Mouse (Mus musculus): ENCODE results near the gene Il17rc.
A peak's percentile ranks its signal among the peaks of the same experiment; 100 is the strongest.

Gene Il17rc

DNA sequence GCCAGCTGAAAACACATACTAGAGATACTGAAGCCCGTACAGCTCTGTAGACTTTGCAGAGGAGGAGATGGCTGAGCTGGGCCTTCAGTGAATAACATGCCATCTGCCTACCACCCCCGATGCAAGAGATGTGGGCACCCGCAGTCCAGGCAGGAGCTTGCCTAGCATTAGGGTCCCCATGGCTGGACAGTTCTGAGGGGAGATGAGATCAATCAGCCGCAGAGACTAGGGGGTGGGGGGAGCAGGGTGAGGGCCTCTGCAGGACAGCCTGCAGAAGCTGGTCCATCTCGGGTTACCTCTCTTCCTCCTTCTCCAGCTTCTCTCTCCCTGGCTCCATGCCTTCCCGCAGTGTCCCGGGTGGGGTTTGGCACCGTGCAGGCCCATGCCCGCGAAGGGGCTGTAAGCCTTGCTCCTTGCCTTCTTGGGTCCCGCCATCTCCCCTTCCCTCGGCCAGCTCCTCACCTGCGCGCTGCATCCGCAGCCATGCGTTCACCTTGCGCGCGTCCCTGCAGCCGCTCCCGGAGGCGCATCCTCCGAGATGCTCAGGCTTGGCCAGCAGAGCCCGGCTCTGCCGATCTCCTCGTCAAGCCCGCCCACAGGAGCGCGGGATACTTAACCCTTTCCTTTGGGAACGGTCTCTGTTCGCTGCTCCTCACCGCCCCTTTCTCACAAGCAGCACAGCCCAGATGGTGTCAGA lies 30.3 kb downstream of the Il17rc start, which contains the start of gene Prrt3:
Gene Prrt3, minus strand, starts transcription at position 544 of the 697 bp plus-strand sequence.
- peak; percentile 79 for DNase-seq

DNA sequence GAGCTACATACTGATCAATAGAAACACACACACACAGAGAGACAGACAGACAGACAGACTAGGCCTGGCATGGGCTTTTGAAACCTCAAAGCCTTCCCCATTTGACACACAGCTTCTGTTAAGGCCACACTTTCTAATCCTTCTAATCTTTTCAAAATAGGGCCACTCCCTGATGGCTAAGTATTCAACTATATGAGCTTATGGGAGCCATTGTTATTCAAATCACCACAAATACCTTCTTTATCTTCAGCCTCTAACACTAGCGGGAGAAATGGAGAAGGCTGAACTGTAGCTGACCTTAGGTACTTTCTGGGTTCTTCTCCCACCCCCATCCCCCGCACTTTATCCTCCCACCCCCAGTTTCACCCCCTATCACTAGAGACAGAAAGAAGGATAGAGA lies 31.6 kb downstream of the Il17rc start:
- DNase-seq: no peak

DNA sequence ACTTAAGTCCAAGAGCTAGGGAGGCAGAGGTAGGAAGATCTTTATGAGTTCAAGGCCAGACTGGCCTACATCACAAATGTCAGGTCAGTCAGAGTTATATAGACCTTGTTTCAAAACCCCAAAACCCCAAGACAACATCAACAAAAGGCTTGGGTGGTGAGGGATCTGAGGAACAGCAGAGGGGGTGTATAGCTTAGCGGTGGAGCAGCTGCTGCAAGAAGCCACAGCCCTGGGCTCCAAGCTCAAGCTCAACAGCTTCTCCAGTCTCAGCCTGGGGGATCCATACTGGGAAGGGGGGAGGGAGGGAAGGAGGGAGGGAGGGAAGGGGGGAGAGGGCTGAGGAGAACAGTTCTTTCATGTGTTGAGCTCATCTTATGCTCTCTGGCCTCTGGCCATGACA lies 34.5 kb downstream of the Il17rc start:
- DNase-seq: no peak

DNA sequence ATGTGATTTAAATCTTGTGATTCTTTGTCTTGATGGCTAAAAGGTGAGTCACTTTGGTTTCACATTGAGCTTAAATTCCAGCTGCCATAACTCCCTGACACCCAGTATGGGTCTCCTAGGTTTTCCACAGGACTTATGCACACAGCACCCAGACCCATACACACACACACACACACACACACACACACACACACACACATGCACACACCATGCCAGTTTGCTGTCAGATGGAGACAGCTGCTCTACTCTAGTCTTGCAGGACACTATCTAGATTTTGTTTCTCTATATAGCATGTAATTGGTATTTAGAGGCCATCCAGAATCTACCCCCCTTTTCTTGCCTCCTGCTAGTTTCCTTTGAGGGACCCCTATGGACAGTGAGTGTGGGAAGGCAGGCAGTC lies 35.9 kb downstream of the Il17rc start:
- DNase-seq: no peak

DNA sequence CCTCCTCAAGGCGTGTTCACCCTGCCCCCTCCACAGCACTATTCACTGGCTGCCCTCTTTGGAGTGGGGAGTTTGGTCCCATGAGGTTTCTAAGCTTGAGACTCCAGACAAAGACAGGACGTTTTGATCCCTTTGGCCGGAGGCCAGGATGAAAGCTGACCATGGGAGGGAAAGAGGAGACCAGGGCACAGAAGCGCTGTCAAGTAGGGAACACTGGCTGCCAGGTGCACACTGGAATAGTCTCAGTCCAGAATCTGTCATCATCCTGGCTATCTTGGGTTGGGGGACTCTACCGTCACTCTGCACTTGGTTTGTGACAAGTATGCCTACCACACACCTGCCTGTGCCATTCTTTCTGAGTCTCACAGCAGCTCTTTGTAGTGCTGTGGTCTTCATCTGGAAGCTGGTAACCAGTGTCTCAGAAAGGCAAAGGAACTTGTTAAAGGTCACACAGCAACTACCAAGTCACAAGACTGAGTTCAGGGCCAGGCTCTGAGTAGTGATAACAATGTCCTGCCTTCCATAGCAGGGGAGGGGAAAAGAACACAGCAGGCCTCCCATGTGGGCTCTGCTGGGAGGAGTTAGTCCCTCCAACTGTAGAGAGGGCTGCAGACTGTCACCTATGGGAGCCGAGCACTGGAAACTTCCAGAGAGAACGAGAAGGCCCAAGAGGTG lies 37.2 kb downstream of the Il17rc start:
- no peak for DNase-seq

DNA sequence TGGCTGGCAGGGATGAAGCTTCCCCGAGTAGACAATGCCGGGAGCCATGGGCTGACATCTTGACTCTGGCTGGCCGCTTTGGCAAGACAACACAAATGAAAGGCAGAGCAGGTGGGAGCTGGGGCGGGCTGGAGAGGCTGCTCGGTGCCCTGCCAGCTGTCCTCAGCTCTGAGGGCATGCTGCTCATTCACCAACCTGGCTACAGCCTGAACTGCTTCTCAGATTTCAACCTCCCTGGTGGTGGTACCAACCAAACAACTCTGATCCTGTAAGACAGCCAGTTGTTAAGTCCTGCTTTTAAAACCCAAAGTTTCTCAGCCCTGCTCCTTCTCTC lies 37.7 kb downstream of the Il17rc start:
- DNase-seq: peak; percentile 73

DNA sequence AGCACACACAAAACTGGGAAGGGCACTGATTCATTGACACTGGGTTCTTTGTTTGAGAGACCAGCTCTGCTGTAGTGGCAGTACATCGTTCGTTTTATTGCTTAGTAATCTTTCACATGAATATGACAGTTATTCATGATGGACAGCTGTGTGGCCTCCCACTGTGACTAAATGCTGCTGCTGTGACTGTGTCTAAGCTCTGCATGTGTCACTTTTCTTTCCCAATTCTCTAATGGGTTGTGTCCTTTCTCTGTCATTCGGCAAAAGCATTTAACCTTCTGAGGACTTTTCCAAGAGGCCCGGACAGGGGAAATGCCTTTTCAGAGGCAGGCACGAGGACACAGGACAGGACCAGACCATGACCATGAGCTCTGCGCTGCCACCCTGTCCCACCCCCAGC lies 42.7 kb downstream of the Il17rc start:
- DNase-seq: no peak

DNA sequence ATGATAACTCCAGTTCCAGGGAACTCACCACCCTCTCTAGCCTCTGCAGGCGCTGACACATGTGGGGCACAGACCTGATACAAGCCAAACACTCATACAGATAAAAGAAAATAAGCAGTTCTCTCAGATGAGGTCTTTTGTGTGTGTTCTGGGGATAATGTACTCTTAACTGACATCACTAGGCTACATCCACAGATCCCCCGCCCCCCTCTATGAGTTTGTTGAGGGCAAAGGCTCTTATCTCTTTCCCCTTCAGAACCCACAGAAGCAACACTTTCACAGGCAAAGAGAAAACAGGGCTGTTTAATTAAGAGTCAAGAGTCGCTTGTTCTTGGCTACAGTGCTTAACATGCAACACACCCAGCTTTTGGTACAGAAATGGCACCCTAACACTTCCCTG lies 43.4 kb downstream of the Il17rc start:
- no peak for DNase-seq

DNA sequence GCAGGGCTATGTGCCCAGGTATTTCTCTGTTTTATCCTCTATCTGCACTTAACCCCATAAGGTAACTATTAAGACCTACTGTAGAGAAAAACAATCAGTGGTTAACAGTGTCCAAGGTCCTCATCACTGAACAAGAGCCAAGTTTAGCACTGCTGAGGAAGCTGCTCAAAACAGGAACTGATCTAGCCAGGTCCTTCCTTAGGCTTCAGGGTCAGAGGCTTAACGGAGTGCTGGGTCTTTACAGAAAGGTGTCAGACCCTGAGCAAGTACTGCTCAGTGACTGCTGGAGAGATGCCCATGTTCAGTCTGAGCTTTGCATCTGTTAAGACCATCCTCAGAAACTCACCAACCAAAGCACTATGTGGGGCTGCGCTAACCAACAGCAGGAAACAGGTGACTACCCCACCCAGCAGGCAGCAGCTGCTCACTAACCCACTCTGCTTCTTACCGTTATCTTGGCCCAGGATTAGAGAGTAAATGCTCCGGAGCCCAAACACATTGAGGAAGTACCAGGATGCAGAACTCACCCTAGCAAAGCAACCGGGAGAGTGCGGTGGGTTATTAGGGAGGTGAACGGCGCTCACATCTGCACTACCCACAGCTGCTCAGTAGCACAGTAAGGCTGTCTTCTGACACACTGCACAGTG lies 46.3 kb downstream of the Il17rc start:
- no peak for DNase-seq

DNA sequence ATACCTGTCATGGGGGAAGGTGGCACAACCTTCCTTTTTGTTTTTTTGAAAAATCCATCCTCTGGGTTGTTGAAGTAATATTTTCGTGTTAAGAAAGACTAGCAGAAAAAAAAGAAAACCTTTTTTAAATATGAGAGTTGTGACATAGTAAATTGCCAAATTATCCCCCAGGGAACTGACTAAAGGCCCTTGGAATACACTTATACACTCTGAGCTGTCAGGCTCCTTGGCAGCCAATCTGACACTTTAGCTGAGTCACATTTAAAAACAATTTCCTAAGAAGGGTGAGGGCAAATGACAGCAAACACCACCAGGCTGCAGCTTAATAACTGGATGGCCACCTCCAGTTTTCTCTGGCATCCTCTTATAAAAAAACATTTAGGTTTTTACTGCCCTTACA lies 51.1 kb downstream of the Il17rc start:
- DNase-seq: no peak

DNA sequence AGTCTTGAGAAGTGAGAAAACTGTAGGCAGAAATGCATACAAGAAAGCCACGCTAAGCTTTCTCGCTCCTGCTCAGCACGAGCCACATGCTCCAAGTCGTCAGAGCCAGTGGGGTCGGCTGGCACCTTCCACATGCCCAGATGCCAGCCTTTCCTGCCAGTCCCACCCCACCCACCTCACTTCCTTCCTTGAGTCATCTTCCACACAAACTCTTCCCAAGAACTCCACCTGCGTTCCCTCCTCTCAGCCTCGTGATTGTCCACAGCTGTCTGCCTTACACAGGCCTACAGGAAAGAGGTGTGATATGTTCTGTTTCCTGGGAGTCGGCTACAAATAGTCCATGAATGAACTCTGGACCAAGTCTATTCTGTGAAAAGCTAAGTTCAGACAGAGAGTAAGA lies 52.2 kb downstream of the Il17rc start:
- DNase-seq: no peak

DNA sequence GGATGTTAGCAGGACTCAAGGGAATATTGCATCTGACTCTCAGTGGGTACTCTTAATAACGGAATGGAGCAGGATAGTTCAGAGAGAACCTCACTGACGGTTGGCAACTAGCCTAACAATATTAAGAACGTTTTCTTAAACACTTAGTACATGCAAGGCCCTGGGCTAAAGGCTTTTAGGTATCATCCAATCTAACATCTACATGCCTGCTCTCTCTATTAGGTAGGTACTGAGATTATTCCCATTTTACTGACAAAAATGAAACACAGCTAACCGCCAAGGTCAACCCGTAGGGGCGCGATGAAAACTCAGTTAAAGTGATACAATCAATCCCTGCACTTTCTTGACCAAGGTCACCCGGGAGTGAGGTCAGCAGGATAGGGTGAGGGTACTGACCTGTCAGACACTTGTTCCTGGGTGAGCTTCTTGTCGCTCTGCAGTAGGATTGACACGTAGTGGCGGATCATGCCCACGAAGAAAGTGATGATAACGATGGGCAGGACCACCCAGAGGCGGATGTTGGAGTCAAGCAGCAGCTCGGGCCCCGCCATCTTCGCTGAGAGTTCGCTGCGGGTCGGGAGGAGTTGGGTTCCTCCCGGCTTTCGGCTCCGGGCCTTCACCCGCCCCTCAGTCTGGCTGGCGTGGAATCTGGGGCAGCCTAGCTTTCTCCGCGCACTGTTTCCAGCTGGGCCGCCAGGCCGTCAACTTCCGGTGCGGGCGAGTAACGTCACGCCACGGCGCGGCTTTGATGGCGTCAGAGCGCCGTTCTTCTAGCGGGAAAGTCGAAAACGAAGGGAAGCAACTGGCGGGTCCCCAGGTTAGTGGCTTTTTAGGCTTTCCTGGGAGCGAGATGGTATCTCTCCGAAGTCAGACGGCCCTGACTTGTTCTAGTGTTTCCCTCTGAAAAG lies 60.0 kb downstream of the Il17rc start, which contains the start of the genes Emc3 and Fancd2:
Gene Emc3, minus strand, starts transcription at position 721 of the 908 bp plus-strand sequence.
Gene Fancd2, plus strand, starts transcription at position 751 of the 908 bp plus-strand sequence.
- peak; percentile 86 for DNase-seq

DNA sequence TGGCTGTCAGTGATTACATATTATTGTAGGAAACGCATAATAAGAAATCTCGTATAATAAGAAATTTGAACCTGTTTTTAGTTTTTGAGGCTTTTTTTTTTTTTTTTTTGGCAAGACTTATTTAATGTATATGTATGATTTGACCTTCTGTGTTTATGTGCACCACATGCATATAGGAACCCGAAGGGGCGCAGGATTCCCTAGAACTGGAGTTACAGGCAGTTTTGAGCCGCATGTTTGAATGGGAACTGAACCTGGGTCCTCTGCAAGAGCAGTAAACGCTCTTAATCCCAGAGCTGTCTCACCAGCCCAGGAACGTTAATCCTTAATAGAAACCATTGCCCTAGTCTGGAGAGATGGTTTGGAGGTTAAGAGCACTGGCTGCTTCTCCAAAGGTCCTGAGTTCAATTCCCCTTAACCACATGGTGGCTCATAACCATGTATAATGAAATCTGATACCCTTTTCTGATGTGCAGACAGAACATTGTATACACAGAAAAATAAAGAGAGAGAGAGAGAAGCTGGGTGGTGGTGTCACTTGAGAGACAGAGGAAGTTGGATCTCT lies 60.7 kb downstream of the Il17rc start:
- DNase-seq: no peak

Measured in cerebellum, adult 11 months (tissue).